Mouse (Mus musculus) left cerebral cortex, adult 11 months (tissue): Measurements from ENCODE around the gene Hap1.
A peak's percentile ranks its signal among the peaks of the same experiment; 100 is the strongest.
"Not testable (repeated sequence)": the region's sequence is repeated elsewhere in the genome, so short reads cannot be mapped to it uniquely, and the experiment has no call there.

Experiments
- DNase-seq: peaks from one replicate; pipeline ENCODE4 v3.0.0; 2022; ENCODE audit warnings: low spot score

The Hap1 gene

GRCm38 (mm10) chr11:100355151-100355951, 577 bp downstream of the Hap1 start:
- no peak for DNase-seq

- no peak for DNase-seq
These were observed 3.7 kb downstream of the Hap1 start for GRCm38 (mm10) chr11:100352076-100352857.

DNA sequence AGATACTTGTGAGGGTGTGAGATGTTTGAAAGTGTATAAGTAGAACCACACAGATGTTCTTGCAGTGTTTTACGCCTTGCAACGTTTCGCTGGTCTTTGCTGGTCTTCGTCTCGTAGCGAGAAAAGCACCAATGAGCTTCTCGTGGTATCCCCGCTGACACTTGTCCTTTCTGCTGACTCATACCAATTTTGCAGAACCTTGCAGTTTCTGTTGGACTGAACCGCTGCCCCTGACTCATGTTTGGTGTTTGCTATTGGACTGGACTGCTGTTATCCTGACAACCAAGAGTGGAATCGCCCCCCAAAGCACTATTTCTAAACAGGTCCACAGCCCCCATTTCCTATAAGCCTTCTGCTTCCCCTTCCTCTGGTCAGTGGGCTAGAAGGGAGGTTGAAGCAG, 11.7 kb downstream of the Hap1 start:
- no peak for DNase-seq

DNA sequence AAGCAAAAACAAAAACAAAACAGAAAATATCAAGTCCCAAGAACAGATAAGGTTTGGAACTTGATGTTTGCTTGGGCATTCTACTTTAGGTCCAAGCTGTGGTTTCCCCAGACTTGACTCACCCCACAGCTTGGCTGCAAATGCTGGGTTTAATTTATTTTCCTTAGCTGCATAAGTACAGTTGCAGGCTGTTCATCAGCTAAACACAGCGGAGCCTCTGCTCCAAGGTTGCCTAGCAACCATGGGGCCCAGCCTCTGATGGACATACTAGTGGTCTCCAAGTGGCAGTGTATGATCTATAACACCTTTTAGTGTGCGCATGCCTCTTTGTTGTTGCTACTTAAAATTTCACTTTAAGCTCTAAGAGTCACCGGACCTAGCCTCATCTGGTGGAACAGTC, 20.2 kb downstream of the Hap1 start:
- no peak for DNase-seq

DNA sequence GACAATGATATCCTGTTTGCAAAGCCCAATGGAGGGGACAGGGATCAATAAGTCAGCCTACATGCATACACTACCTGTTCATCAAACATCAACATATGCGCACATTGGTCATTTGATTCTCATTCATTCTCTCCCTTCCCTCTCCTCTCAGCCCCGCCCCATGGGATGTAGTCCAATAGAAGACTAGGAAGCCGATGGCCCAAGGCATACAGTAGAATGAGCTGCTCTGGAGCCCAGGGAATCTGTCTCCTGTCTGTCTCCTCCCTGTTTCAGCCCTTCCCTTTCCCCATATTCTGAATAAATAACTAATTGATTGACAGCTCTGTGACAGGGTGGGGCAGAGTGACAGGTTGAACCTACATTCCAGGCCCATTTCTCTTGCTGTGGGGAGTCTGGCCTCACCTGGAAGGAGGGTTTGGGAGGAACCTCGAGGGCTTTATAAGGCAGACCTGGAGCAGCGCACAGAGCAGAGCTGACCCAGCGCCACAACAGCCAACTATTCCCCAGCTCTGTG, 21.9 kb downstream of the Hap1 start, which contains the start of gene Gast:
Gene Gast, plus strand, starts transcription at position 464 of the 514 bp plus-strand sequence.
- DNase-seq: no peak

DNA sequence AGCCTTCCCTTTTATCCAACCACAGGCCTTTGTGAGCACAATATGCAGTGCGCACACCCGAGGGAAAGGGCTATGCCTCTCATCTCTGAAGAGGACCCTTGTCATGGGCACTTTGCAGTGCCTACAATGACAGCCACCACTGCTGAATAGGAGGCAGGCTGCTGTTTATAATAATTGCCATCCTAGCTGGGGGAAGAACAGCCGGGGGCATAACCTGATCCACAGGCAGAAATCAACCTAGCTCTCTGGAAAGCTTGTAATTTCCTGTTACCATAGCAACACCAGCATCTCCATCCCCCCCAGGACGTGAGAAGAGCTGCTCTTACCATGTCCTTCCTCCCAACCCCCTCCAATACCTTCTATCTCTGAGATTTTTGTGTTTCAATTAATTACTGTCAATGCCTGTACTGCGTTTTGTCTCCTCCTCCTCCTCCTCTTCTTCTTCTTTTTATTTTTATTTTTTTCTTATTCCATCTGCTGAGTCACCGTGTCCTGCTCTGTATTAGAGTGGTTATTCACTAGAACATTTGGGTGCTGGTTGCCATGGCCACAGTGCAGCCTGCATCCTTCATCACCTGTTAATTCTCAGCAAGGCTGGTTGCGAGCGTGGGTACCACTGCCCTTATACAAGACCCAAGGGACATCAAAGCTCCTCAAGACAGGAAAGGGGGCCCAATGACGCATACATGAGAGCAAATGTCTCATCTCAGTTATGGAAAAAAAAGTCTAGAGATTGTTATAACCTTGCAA, 23.0 kb downstream of the Hap1 start:
- no peak for DNase-seq

GRCm38 (mm10) chr11:100330816-100331375, 25.0 kb downstream of the Hap1 start:
- not testable (repeated sequence) for DNase-seq

- no peak for DNase-seq
These were observed 25.7 kb downstream of the Hap1 start for GRCm38 (mm10) chr11:100330235-100330634.

- no peak for DNase-seq
These were observed 28.2 kb downstream of the Hap1 start for GRCm38 (mm10) chr11:100327761-100328160.

GRCm38 (mm10) chr11:100327316-100327715, 28.6 kb downstream of the Hap1 start:
- DNase-seq: no peak

GRCm38 (mm10) chr11:100325062-100325629, 30.8 kb downstream of the Hap1 start:
- DNase-seq: no peak

GRCm38 (mm10) chr11:100323578-100323977, 32.4 kb downstream of the Hap1 start:
- no peak for DNase-seq

GRCm38 (mm10) chr11:100322591-100323258, 33.2 kb downstream of the Hap1 start:
- DNase-seq: no peak

DNA sequence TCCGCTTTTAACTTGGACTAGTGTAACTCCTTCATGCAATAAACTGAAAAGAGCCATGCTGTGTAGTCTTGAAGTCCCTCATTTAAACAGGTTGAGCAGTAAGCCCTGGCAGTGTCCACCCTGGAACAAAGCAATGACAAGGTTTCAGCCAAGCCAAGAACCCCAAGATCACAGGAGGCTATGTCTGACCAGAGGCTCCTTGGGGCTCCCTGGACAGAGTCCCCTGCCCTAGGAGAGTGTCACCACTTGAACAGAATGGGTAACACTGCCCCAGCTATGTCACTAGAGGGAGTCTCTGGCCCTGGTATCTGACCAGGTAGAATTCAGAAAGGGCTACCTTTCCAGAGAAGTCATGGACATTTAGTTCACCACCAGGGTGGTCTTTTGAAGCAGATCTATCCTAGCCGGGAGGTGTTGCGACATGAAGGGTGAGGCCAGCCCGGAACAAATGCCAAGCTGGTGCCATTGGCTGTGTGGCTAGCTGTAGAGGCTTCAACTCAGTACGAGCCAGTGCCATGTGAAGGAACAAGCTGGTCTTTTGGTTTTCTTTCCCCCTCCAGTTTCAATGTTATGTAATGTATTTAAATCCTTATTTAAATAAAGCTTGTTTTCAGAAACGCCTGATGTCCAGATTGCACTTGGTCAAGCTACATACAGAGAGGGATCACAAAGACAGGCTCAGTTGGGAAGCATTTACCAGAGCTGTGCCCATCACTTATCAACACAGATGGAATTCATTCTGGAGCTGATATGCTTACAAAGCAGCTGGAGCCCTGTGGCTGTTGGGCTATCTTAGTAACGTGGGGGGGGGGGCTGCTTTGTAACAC, 34.2 kb downstream of the Hap1 start:
- not testable (repeated sequence) for DNase-seq

GRCm38 (mm10) chr11:100320701-100321410, 35.1 kb downstream of the Hap1 start:
- not testable (repeated sequence) for DNase-seq

DNA sequence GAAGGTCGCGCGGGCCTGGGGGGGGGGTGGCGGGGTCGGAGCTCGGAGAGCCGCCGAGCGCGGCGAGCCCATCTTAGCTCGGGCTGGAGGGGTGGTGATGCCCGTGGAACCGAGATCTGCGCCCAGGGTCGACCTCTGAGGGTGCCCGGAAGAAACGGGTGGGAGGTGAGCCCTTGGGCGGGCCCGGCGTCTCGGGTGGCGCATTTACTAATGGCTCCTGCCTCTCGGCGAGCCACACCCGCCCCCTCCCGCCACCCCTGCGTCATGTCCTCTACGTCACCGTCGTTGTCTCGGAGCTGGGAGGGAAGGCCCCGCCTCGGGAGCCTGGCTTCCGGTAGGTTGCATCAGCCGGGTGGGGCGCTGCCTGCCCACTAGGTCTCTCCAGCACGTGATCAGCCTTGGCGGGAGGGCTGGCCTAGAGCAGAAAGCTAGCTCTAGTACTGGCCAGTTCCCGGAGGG, 35.7 kb downstream of the Hap1 start:
- DNase-seq: peak; percentile 91

DNA sequence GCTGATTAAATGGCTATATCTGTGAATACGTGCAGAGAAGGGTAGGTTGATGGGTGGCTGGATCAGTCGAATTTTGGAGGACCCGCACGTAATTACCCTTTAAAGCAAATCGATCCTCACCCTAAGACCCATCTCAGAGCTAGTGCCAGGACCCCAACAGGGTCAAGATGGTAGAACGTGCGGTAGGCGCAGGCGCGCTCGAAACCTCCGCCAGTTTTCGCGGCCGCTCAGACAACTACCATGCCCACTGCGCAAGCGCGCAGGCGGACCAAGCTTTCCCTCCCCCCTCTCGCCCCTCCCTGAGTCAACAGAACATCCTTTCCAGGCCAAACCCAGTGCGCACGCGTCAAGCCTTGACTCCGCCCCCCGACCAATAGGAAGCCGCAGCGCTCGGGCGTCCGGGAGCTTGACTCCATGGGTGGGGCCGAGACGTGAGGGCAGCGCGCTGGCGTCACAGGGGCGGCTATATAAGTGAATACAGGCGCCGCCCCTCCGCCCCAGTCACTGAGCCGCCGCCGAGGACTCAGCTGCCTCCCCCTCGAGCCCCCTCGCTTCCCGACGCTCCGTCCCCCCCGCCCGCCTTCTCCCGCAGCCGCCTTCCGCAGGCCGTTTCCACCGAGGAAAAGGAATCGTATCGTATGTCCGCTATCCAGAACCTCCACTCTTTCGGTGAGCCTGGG, 36.3 kb downstream of the Hap1 start, which contains the start of gene Eif1:
Gene Eif1, plus strand, starts transcription at position 394 of the 680 bp plus-strand sequence.
- peak; percentile 99 for DNase-seq
